9 mouse cellular contexts compared by ENCODE assay signal in genomic region chr7:49399314-49399713, GRCm38 (mm10).
DNase-seq lines count a peak whose midpoint lies in the region; ATAC-seq and TF ChIP-seq lines count a peak whose summit lies in the region.
"Had no signal": no experiment of that assay in that cellular context is flagged by ENCODE, and none has a peak within 500 bp of the region (broad histone marks: within the 10 kb centered on the region; RNA-seq: fewer than 3 reads in every experiment).

No protein-coding gene starts in this region.

- no peak overlapping the region for H3K27ac ChIP-seq in heart, embryonic 11.5 days (ENCODE audit: low read depth, low read length)
- H3K27ac ChIP-seq in forebrain, embryonic 14.5 days (ENCODE audit: low read depth, low read length), result no peak overlapping the region
- no peak overlapping the region for H3K27ac ChIP-seq in intestine, postnatal 0 days (ENCODE audit: low read depth, low read length)
- H3K27ac ChIP-seq in midbrain, embryonic 15.5 days, result no peak overlapping the region
- H3K27ac ChIP-seq: limb, embryonic 15.5 days had no signal

- intact Hi-C loops in heart, postnatal 10 days (cut with DNase I), result no loop called here
- intact Hi-C loops in left cerebral cortex, postnatal 36 days (cut with DNase I), result loop anchor here (2.0 kb wide), 1 partner anchor 27 kb away; no protein-coding TSS in a partner anchor

- no peak overlapping the region for H3K9ac ChIP-seq in heart, embryonic 11.5 days (ENCODE audit: low read depth, low read length)
- no peak overlapping the region for H3K9ac ChIP-seq in forebrain, embryonic 14.5 days (ENCODE audit: low read length)
- H3K9ac ChIP-seq in intestine, postnatal 0 days (ENCODE audit: low read depth, low read length), result no peak overlapping the region
- no peak overlapping the region for H3K9ac ChIP-seq in midbrain, embryonic 15.5 days
- H3K9ac ChIP-seq: limb, embryonic 15.5 days had no signal

- peaks cover 3% of the 10 kb centered on the region for H3K4me1 ChIP-seq in heart, embryonic 11.5 days (ENCODE audit: control insufficient read depth, insufficient read depth, low read length)
- no peaks in the 10 kb centered on the region for H3K4me1 ChIP-seq in forebrain, embryonic 14.5 days (ENCODE audit: control insufficient read depth, insufficient read depth, low read length)
- H3K4me1 ChIP-seq in intestine, postnatal 0 days (replicated peaks; ENCODE audit: control insufficient read depth, insufficient read depth, low read length), result 0 out of 2 replicates have a peak, but pooled peaks cover 6% of the 10 kb centered on the region
- peaks cover 14% of the 10 kb centered on the region for H3K4me1 ChIP-seq in midbrain, embryonic 15.5 days

- H3K9me3 ChIP-seq in heart, embryonic 11.5 days (replicated peaks; ENCODE audit: control insufficient read depth, low read length), result 0 out of 2 replicates have a peak, but pooled peaks cover 3% of the 10 kb centered on the region
- H3K9me3 ChIP-seq in forebrain, embryonic 14.5 days (replicated peaks; ENCODE audit: control insufficient read depth, low read length), result no peaks in the 10 kb centered on the region
- H3K9me3 ChIP-seq in intestine, postnatal 0 days (ENCODE audit: control insufficient read depth), result no peaks in the 10 kb centered on the region
- no peaks in the 10 kb centered on the region for H3K9me3 ChIP-seq in midbrain, embryonic 15.5 days
- H3K9me3 ChIP-seq: limb, embryonic 15.5 days had no signal

- H3K4me2 ChIP-seq in heart, embryonic 11.5 days, result no peak overlapping the region
- no peak overlapping the region for H3K4me2 ChIP-seq in forebrain, embryonic 14.5 days (ENCODE audit: low read length)
- no peak overlapping the region for H3K4me2 ChIP-seq in intestine, postnatal 0 days (replicated peaks; ENCODE audit: low read depth)
- H3K4me2 ChIP-seq in midbrain, embryonic 15.5 days, result no peak overlapping the region
- H3K4me2 ChIP-seq: limb, embryonic 15.5 days had no signal

- no peak for ATAC-seq in heart, embryonic 11.5 days (replicated peaks; ENCODE audit: insufficient number of reproducible peaks, low FRiP score, low TSS enrichment)
- peak; percentile 56 for ATAC-seq in forebrain, embryonic 14.5 days
- ATAC-seq in intestine, postnatal 0 days, result no peak
- peak; percentile 48 for ATAC-seq in midbrain, embryonic 15.5 days (replicated peaks)

- H3K4me3 ChIP-seq in heart, embryonic 11.5 days (ENCODE audit: low read depth, low read length), result no peak overlapping the region
- H3K4me3 ChIP-seq in forebrain, embryonic 14.5 days (ENCODE audit: low read depth, low read length), result no peak overlapping the region
- no peak overlapping the region for H3K4me3 ChIP-seq in intestine, postnatal 0 days (ENCODE audit: low read depth, low read length)
- no peak overlapping the region for H3K4me3 ChIP-seq in midbrain, embryonic 15.5 days
- H3K4me3 ChIP-seq: limb, embryonic 15.5 days had no signal

- WGBS in heart, embryonic 11.5 days (ENCODE audit: insufficient replicate concordance), result 39% methylated on average over 2 of the region's 2 CpGs
- WGBS in forebrain, embryonic 14.5 days, result 46% methylated on average over 2 of the region's 2 CpGs
- WGBS in intestine, postnatal 0 days, result 40% methylated on average over 2 of the region's 2 CpGs
- 48% methylated on average over 2 of the region's 2 CpGs for WGBS in midbrain, embryonic 15.5 days

- no peaks in the 10 kb centered on the region for H3K27me3 ChIP-seq in heart, embryonic 11.5 days (ENCODE audit: control insufficient read depth, insufficient read depth, low read length)
- no peaks in the 10 kb centered on the region for H3K27me3 ChIP-seq in forebrain, embryonic 14.5 days (replicated peaks; ENCODE audit: control insufficient read depth, insufficient read depth, low read length)
- no peaks in the 10 kb centered on the region for H3K27me3 ChIP-seq in intestine, postnatal 0 days (replicated peaks; ENCODE audit: control insufficient read depth, insufficient read depth, low read length)
- H3K27me3 ChIP-seq in midbrain, embryonic 15.5 days (replicated peaks), result no peaks in the 10 kb centered on the region
- H3K27me3 ChIP-seq: limb, embryonic 15.5 days had no signal

- peak; percentile 95 for TF ChIP-seq CTCF in intestine, postnatal 0 days (IDR thresholded peaks at IDR 0.05; ENCODE audit: low read depth)

- H3K36me3 ChIP-seq in heart, embryonic 11.5 days (ENCODE audit: control insufficient read depth, insufficient read depth, low read length), result no peaks in the 10 kb centered on the region
- H3K36me3 ChIP-seq in forebrain, embryonic 14.5 days (ENCODE audit: control insufficient read depth, insufficient read depth, low read length), result no peaks in the 10 kb centered on the region
- H3K36me3 ChIP-seq in intestine, postnatal 0 days (ENCODE audit: control insufficient read depth, insufficient read depth), result peaks cover 15% of the 10 kb centered on the region; the same call in 1 of the 2 replicates
- H3K36me3 ChIP-seq in midbrain, embryonic 15.5 days (replicated peaks), result no peaks in the 10 kb centered on the region
- H3K36me3 ChIP-seq: limb, embryonic 15.5 days had no signal

- DNase-seq in heart, postnatal 10 days, result peak; percentile 74 to 77
- DNase-seq in c-Kit-positive CD71-negative TER-119-negative erythroid progenitor cells, embryonic 14.5 days (ENCODE audit: low read depth), result peak; percentile 52
- DNase-seq in forebrain, embryonic 14.5 days (ENCODE audit: low spot score), result peak; percentile 90
- DNase-seq in left cerebral cortex, postnatal 36 days (ENCODE audit: low spot score in 2 of 2), result peak; percentile 55 to 70
- peak; percentile 41 to 70 for DNase-seq in spleen, postnatal 4 days (ENCODE audit: low spot score in 2 of 2)

Comparison
In these comparisons a context has a peak if more than half of its experiments do, and no peak if none do; other contexts are left out.
1. ATAC-seq: peak in forebrain, embryonic 14.5 days (single experiment) and midbrain, embryonic 15.5 days (single experiment); none in heart, embryonic 11.5 days (single experiment) and intestine, postnatal 0 days (single experiment).
2. Peak in every context shown above with its lines, with median percentiles within 50 percentile points of each other: DNase-seq.